Mouse (Mus musculus) thymus, postnatal 0 days (tissue): ENCODE measurements around the gene Polr2a. TPM values are rescaled to one million over a fixed set of nuclear protein-coding genes. Genes with fewer than 3 reads are reported as not detected.
A peak's percentile ranks its signal among the peaks of the same experiment; 100 is the strongest.

ENCODE experiments used
- DNase-seq: peaks from one replicate; pipeline ENCODE4 v3.0.0-alpha.2; 2015; ENCODE audit warnings: low spot score
- polyA plus RNA-seq: library from polyadenylated mRNA; unstranded; fragments of >200 nt; fragmentation: Nextera tagmentation; extraction: Ambion mirVana; gene quantifications from 2 replicates; pipeline ENCODE4 v1.2.1, GENCODE M21; 2015

The Polr2a gene
- 20.6 and 22.4 TPM in 2 replicates for polyA plus RNA-seq

DNA sequence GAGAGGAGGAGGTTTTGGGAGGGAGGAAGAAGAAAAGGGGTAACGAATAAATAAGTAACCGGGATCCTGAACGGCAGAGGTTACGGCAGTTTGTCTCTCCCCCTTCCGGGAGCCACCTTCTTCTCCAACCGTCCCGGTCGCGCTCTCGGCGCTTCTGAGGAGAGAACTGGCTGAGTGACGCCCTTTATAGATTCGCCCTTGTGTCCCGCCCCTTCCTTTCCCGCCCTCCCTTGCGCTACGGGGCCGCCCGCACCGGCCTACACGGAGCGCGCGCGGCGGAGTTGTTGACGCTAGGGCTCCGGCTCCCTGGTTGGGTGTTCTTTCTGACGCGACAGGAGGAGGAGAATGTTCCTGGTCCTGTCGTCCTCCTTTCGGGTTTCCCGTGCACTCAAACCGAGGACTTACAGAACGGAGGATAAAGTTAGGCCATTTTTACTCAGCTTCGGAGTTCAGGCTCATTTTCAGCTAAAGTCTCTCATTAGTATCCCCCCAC lies at the start of gene Polr2a:
TSS of gene Polr2a (minus strand) at position 160 of the 493 bp plus-strand sequence.
- DNase-seq = peak; percentile 99

- no peak for DNase-seq
Measured at GRCm38 (mm10) chr11:69807641-69808040, 49.2 kb upstream of the Polr2a start.

- no peak for DNase-seq
Measured at GRCm38 (mm10) chr11:69806378-69806777, 47.9 kb upstream of the Polr2a start.

DNA sequence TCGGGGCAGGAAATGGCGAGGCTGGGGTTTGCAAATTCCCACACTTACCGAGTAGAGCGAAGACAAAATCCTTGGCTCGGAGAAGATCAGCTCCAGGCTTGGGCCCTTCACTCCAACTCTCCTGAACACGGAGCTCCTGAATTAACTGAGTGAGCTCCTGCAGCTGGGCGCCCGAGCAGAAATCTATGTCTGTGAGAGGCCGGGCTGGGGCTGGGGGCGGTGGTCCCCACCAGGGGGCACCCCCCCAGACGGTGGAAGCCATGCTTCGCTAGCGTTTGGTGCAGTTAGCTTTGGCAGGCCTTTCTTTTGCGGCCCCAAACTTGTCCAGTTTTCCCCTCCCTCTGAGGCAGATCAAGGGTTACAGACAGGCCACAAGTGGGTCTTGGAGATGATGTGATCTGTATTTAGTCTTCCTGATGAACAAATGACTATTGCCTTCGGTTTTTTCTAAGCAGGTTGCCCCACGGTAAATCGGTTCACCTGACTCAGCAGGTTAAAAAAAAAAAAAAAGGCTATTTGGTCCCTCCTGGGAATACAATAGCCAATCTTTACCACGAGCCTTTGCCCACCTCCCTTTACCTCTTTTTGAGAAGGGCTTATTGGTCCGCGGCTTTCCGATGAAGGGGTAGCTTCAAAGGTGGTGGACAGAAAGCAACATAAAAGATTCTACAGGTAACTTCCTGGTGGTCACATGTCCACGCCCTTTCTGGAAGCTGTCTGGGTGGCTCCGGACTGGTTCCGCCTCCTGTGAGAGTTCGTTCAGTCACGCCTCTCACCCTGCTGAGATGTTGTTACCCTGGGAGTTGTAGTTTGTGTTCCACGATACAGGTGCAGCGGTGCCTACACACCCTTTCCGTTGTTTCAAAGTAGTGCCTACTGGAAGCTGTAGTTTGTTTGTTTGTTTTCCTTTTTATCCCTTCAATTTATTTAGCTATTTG lies 46.8 kb upstream of the Polr2a start, which contains the start of gene Tmem102:
TSS of gene Tmem102 (minus strand) at position 653 of the 938 bp plus-strand sequence.
- peak; percentile 3 for DNase-seq

DNA sequence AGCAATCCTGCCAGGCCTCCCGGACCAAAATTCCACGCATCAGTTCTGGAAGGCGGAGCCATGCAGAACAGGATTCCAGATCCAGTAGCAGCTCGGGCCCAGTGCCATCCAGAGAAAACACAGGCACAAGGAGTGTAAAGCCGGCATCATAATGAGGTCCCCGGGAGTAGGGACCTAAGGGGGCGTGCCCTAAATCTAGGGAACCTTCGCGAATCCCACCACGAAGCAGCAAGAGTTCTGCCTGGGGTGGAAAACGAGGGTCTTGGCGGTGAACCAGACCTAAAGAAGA lies 46.2 kb upstream of the Polr2a start:
- DNase-seq = peak; percentile 1

DNA sequence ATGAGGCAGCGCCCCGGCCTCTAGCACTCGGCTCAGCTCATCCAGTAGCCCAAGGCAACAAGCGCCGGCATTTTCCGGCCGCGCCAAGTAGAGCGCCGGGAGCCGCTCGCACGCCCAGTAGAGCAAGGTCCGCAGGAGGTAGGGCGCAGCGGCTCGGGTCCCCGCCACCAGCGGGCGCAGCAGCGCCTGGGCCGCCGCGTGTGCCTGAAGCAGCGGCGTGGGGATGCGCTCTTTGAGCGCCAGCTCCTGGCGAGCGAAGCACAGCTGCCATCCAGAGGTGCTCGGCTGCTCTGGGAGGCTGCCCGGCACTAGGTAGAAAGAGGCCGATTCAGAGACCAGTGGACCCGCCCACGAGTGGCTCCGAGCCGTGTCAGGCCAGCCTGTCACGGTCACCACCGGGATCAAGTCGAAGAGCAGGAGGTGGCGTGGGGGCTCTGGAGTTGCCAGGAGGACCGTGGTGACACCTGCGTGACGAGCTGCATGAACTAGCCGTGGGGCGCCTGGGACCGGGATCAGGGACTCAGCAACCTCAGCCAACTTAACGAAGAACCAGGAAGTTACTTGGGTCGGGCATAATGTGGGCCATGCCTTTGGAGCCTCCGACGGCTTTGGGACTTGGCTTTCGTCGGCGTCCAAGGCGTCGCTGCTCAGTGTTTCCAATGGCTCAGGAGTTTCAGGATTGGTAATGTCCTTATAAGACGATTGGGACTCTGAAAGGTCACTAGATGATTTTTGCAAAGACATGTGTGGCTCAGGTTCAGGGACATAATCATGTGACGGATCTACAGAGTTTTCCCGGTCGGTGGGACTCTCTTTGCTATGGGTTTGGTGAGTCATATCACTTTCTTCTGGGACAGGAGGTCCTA lies 45.6 kb upstream of the Polr2a start:
- DNase-seq = peak; percentile 80

- no peak for DNase-seq
Measured at GRCm38 (mm10) chr11:69803328-69803727, 44.9 kb upstream of the Polr2a start.

DNA sequence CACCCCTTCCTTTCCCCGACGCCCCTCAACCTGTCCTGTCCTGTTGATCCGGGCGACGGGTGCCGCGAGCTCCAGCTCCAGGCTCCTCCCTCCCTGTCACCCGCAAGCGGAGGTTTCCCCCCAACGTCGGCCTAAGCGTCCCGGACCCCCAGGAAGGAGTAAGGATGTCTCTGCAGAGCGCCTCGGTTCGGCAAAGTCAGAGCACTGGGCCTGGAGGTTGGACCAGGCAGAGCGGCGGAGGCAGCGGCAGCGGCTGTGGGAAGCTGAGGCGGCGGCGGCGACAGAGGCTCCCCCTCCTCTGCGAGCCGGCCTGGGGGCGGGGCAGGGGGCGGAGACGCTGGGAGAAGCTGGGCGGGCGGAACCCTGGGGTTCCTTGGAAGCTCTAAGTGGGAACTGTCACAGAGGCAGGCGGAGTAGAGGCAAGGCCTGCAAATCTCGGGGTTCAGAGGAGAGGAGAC lies 44.2 kb upstream of the Polr2a start:
- peak; percentile 66 for DNase-seq

GRCm38 (mm10) chr11:69801379-69801977 lies 43.0 kb upstream of the Polr2a start, which contains the start of gene Fgf11:
Gene Fgf11 (minus strand): TSS chr11:69801857.
- no peak for DNase-seq

DNA sequence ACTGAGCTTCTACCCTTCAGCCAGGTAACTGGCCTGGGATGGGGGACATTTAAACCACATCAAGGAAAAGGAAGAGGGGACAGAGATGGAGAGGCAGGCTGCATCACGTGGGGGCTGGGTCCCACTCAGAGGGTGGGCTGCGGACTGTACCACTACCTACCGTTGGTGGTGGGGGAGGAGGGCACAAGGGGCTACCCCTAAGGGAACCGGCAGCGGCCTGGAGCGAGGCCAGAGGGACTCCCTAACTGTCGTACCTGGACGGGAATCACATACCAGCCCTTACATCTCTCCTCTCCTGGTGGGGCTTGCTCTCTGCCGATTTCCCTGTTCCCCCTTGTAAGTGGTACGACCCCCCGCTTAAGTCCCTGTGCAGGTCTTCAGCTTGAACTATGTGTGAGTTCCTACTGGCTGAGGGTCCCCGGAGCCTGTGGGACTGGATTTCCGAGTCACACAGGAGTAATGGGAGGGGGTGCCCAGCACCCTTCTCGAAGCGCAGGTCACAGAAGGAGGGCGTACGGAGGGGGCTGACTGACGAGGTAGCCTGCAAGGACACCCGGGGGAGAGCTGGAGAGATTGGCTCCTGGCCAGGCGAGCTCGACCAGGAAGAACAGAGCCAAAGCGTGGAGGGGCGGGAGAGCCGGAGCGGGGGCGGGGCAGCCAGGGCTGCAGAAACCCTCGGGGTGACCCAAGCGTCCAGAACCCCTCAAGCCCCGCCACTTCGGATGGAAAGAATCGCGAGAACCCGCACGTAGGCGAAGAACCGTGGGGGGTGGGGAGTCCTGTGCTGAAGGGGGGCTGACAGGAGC lies 42.2 kb upstream of the Polr2a start:
- DNase-seq = peak; percentile 26

- DNase-seq = no peak
Measured at GRCm38 (mm10) chr11:69800138-69800391, 41.6 kb upstream of the Polr2a start.

GRCm38 (mm10) chr11:69799394-69800137 lies 41.1 kb upstream of the Polr2a start:
- DNase-seq = no peak

DNA sequence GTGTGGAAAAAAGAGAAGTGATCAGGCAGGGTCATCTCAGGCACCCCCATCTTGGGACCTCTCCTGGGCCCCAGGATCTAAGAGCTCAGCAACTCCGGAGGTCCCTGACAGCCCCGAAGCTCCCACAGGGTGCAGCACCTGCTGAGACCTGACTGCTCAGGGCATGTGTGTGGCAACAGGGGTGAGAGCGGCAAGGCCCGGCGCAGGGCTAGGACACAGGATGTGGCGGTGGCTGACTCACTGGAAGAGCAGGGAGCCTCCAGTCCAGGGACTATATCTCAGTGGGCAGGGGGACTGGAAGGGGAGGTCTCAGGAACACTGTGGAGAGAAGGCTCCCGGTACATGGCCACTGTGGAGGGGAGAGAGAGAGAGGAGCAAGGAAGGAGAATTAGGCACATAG lies 39.5 kb upstream of the Polr2a start:
- no peak for DNase-seq

DNA sequence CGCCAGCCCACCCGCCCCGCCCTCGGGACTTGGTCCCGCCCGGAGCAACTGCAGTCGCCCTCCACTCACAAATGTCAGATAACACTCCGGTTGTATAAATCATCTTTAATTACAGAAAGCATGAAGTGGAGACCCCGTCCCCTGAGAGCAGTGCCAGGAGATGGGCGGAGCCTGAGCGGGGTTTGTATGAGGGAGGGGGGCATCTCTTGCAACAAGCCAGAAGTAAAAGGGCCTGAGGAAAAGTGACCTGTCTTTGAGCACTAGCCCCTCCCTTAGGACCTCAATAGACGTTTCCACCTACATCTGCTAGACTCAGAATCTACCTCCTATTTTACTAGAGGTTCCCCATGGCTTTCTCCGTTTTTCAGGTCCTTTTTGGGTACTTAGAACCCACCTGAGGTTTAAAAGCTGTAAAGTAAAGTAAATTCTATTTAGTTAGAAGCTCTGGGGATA lies 37.6 kb upstream of the Polr2a start:
- no peak for DNase-seq

DNA sequence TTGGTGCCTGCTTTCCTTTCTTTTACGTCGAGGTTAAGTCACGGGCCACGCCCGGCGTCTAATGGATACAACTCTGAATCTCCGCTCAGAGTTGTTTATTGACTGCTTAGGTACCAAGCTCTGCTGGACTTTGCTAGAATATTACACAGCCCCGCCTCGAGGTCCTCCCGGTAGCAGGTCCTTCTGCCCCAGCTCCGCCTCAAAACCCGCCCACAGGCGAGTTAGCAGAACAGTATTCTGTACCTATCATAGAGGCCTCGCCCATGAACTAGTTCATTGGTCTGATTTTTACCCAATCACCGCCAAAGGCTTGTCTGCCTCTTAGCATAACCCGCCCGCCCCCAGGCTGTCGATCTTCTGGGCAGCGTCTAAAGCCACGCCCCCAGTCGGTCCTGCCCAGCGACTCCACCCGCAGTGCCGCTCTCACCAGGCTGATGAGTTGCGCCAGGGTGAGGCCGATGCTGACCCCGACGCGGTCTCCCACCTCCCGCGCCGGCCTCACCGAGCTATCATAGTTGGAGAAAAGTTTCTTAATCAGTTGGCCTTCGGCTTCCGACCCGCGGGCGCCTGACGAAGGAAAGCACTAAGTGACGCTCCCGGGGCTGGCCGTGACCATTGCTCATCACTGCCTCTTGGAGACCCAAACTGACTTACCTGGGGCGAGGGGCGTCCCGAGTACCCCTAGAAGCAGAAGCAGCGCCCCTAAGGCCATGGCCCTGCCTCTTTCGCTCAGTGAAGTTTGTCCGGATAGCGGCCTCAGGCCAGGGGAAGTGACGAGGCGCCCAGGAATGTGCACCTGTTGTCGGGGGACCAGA lies 36.9 kb upstream of the Polr2a start, which contains the start of gene Chrnb1:
TSS of gene Chrnb1 (minus strand) at position 776 of the 815 bp plus-strand sequence.
- peak; percentile 93 for DNase-seq

DNA sequence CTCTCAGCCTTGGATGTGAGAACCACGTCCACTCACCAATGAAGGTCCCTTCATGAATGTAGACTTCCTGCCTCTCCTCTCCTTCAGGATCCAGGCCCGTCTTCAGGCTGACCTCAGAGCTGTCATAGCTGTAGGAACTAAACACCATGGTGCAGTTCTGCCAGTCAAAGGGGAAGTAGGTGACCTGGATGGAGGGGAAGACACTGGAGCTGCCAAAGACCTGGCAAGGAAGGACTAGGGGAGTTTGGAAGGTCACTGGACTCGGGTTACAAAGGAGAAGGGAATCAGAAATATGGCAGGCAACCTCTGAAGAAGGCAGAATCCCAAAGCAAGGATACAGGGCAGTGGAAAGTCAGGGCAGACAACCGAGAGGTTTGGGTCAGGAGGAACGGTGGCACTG lies 35.0 kb upstream of the Polr2a start:
- DNase-seq = no peak

DNA sequence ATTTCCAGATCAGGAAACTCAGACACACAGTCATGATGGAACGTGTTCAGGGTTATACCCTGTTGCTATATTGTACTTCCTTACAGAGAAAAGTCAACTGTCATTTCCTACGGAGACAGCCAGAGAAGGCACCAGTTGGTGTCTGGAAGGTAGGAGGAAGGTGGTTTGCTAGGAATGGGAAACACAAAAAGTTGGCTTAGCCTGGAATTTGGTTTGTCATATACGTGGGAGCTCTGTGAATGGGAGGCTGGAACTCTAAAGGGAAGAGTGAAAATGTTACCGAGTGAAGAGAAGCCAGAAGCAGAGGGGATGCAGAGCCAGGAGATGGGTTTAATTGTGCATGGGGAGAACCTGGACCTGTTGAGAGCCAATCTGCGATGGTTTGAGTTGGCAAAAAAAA lies 33.0 kb upstream of the Polr2a start:
- DNase-seq = no peak

- DNase-seq = no peak
Measured at GRCm38 (mm10) chr11:69789431-69789830, 31.0 kb upstream of the Polr2a start.

- DNase-seq = no peak
Measured at GRCm38 (mm10) chr11:69787306-69787705, 28.9 kb upstream of the Polr2a start.
